Mouse (Mus musculus): ENCODE measurements around the gene Kcna10.

Gene Kcna10

DNA sequence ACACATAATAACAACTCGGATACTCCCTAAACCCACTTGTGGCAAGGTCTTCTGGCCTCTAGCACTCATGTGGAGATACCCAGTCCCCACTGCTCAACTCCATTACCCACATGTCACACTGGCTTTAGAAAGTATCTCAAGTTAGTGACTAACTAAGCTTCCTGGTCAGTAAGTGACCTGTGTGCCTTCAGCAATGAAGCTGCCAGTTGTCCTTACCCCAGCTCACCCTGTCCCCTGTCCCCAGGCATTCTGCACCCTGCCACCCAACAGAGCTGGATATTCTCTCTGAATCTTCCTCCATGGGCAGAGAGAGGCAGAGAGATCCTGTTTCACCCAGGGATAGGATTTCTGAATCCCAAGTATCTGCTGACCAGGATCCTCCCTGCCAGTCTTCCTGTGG, at the start of gene Kcna10:
TSS of gene Kcna10 (plus strand) at position 301 of the 400 bp plus-strand sequence.
- DNase-seq (ENCODE audit: low spot score in 2 of 2), result no peak

- no peak for DNase-seq (ENCODE audit: low spot score in 2 of 2)
Measured at GRCm38 (mm10) chr3:107134457-107134856, 48.4 kb upstream of the Kcna10 start.

DNA sequence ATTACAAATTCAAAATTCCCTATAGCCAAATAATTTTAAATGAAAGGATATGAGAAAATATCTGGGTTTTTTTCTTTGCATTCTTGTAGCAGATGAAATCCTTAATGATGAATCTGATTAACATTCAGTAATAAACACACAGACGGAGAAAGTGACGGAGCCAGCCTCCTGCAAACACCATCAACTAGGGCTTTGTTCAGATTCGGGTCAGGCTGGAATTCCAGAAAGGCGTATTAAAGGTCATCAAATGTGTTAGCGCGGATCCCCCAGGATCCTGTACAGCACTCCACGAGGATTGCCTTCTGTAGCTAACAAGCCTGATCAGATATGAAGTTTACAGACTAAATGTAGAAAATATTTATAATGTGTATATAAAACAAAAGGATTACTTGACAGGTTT, 35.7 kb upstream of the Kcna10 start:
- no peak for DNase-seq (ENCODE audit: low spot score in 2 of 2)

DNA sequence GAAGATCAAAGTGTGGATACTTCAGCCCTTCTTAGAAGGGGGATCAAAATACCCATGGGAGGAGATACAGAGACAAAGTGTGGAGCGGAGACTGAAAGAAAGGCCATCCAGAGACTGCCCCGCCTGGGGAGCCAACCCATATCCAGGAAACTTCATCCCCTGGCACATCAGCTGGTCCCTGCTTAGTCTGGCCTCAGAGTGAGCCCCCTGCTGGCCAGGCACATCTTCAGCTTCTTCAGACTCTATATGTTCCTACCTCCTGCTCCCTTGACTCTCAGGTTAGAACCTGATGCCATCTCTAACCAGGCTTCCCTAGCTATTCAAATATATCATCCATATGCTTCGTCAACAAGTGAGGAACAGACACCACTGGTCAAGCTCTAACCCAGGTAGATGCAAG, 33.9 kb upstream of the Kcna10 start:
- DNase-seq (ENCODE audit: low spot score in 2 of 2), result peak; percentile 30 to 50

- DNase-seq (ENCODE audit: low spot score in 2 of 2), result no peak
Measured at GRCm38 (mm10) chr3:107150469-107150868, 32.4 kb upstream of the Kcna10 start.

DNA sequence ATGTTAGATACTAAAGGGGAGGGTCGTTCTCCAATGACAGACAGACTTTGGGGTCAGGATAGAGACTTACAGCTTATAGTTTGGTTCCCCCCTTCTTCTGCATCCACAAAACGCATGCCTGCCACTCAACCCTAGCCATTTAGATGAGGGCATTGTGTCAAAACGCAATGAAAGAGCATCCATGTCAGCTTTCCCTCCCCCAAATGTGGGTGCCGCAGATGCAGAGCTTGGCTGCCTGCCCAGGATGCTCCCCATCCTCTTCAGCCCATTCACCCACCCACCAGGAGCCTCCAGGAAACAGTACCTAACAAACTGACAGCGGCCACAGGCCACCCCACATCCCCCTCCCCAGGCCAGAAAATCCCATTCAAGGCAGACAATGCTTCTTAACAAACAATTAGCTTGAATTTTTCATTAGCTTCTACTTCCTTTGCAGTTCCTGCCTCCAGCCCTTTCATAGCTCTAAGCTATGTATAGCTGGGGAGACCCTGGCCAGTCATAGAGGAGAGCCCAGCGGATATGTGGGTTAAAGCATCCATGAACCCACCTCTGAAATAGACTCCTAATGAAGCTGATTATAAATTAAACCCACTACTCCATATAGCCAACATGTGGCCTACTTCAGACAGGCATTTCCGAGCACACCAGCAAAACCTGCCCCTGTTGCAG, 31.9 kb upstream of the Kcna10 start:
- DNase-seq (ENCODE audit: low spot score in 2 of 2), result peak in 1 of 2 experiments; percentile 27

DNA sequence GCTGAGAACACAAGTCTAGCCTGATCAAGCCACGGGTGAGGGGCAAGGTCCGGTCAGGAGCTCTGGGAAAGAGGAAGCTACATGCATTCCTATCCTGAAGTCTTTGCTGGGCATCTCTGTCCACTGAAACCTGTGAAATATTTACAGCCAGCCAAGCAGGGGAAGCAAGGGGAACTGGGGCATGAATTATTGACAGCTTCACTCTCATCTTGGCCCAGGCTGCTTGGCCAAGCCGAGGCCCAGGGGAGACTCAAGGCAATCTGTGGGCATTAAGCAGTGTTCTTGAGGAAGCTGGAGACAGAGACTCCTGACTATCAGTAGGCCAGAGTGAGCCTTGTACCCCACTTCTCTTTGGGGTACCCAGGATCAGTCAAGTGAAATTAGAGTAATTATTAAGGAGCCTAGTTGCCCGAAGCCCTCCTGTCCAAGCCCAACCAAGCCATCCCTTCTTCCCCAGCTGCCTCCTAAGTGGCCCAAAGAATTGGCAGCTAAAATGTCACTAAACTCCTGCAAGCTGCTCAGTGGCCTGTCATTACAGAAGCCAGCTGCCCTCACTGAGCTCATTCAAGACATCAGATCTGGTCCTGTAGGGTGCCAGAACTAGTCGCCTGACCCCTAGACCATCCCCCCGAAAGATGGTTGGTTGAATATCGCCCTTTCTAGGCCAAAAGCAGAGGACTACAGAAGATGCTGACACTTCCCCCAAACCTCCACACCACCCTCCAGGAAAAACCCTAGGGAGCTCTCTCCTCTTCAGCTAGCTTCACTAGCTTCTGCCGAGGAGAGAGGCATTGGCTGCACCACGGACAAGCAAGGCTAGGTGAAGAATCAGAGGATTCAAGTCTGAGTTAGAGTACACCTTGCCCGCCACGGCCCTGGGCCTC, 28.8 kb upstream of the Kcna10 start:
- DNase-seq (ENCODE audit: low spot score in 2 of 2), result no peak

DNA sequence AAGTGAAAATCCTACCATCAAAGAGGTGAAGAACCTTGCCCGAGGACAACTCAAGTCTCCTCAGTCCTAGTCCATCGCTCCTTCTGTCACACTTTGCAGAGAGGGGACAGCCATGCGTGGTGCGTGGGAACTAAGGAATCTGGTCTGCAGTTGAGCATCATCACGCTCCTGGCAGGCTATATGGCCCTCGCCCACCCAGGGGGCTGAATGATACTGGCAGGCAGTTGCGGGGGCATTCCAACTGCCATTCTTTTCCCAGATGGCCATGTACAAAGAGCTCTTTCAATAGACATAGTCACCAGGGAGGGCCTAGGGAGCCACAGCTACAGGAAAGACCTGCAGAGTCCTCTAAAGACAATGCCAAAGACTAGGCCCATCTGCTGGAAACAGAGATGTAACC, 24.0 kb upstream of the Kcna10 start:
- DNase-seq (ENCODE audit: low spot score in 2 of 2), result no peak

DNA sequence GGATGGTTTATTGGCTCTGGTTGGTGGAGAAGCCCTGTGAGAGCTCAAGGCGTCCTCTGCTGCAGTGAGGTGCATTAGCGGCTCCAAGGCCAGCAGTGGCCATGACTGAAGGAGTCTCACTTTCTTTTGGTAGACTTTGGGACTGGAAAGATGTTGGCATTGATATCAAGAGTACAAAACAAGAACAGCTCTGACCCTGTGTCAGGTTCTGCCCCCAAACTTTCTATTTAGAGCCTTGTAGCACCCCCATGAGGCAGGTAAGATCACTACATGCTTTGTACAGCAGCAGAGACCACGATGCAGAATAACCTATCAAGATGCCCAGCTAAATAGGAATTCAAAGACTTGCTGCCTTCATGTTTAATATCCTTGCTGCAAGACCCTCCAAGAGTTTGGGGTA, 23.4 kb upstream of the Kcna10 start:
- peak; percentile 32 to 38 for DNase-seq (ENCODE audit: low spot score in 2 of 2)

DNA sequence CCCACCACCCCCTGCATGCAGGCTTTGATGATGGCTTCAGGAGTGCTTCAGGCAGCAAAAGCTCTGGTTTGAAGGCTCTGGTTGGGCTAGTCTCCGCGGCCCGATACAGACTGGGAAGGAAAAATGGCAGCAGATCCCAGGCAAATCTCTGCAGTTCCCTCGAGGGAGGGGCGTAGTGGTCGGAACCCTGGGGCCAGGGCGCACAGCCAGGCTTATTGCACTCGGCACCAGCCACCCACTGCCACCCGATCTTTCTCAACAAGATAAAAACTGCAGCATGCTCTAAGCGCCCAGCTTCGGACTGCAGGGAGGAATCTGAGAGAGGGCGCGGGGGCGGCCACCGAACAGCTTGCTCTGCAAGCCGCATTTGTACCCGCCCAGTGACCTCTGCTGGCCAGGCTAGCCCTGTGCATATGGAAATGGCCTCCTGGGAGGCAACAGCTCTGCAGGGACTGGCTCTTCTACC, 23.0 kb upstream of the Kcna10 start:
- peak; percentile 40 for DNase-seq (ENCODE audit: low spot score in 2 of 2)

DNA sequence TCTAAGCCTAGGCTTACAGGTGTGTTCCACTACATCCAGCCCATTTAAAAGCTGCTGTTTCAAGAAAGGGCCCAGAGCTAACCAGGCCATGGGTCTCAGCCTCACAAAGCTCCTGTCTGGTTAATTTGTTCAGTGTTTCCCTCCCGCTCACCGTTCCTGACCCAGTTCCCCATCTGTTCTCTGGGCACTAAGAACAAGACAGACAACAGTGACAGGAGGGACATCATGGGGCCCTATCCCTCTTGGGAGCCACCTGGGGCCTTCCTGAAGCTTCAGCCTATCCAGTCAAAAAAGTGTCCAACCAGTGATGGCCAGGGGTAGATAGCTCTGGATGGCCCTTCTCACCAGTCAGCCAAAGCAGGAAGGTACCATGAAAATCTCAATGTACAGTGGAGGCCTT, 20.1 kb upstream of the Kcna10 start:
- DNase-seq (ENCODE audit: low spot score in 2 of 2), result no peak

DNA sequence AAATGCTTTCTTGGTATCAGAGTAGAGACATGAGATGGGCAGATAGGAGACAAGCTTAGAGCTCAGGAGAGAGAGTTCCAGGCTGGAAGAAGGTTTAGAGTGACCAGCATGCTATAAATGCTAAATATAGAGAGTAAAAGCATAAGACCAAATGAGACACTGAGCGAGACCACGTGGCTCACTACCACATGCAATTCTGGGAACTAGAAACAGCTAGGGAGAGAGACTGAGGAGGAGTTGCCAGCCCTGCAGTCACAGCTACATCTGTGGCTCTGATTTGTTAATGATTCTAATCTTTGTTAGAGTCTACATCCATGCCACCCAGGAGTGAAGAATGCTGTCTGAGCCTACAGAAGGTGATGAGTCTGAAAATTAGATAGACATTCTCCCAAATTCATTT, 13.3 kb upstream of the Kcna10 start:
- peak; percentile 42 to 48 for DNase-seq (ENCODE audit: low spot score in 2 of 2)

- no peak for DNase-seq (ENCODE audit: low spot score in 2 of 2)
Measured at GRCm38 (mm10) chr3:107171964-107172363, 10.9 kb upstream of the Kcna10 start.

DNA sequence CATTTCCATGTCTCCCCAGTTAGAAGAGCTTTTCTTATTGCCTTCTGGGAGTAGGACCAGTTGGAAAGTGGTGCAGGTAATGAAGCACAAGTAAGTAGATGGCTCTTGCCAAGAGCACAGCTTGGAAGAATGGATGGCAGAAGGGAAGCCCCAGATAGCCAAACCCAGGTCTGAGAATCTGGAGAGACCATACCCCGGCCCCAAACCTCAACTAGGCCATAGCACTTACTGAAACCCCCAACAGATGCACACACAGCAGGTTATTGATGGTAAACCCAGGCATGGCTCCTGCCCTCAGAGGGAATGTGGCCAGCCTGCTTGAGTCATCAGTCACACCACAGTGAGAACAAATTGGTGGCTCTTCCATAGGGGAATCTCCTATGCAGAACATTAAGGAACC, 10.3 kb upstream of the Kcna10 start:
- no peak for DNase-seq (ENCODE audit: low spot score in 2 of 2)

DNA sequence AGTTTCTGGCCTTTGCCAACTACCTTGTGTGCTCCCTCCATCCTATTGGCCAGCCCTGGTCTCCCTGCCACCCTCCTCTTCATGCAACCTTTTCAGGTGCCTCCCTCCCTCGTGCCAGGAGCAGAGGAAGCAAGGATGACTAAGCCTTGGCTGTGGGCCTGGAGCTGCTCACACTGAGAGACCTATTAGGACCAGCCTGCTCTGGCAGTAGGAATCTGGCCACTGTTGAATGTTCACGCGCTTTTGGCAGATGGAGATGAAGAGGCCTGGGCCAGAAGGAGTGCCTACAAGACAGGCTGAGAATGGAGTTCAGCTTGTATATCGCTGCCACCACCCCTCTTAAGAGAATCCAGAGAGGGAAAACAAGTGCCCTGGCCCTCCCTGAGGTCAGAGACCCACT, 7.4 kb upstream of the Kcna10 start:
- no peak for DNase-seq (ENCODE audit: low spot score in 2 of 2)

GRCm38 (mm10) chr3:107176501-107176900, 6.4 kb upstream of the Kcna10 start:
- no peak for DNase-seq (ENCODE audit: low spot score in 2 of 2)

- no peak for DNase-seq (ENCODE audit: low spot score in 2 of 2)
Measured at GRCm38 (mm10) chr3:107180860-107181259, 2.0 kb upstream of the Kcna10 start.

DNA sequence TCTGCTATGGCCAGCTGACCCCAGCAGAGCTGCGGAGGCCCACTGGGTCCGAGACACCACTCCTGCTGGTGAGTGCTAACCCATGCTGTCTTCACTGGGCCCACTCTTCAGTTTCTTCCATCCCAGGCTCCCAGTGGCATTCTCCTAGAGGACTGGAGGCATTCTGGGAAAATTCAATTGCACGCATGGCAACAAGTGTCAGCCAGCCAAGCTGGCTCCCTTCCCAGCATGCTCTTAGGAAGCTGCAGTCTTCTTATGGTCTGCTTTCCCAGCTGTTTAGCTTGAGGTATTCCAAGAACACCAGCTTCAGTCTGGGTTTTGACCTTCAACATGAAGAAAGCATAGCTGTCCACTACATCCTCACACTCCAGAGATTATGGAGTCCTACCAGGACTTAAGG, 322 bp downstream of the Kcna10 start:
- no peak for DNase-seq (ENCODE audit: low spot score in 2 of 2)

DNA sequence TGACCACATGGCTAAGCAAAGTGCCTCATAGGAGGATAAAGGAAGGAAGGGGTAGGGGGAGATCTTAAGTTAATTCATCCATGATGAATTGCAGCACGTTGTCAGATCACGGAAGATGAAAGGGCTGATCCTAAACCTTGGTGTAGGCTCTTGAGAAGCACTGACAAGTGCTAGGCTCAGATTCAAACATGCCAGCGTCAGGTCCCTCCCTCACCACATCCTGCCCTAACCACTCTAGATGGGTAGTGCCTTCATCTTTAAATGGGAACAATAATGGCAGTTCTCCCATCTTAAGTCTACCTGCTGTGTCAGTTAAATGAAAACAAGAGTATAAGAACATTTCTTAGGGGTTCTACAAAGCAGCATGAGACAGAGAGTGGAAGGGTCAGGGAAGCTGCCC, 2.7 kb downstream of the Kcna10 start:
- DNase-seq (ENCODE audit: low spot score in 2 of 2), result no peak

DNA sequence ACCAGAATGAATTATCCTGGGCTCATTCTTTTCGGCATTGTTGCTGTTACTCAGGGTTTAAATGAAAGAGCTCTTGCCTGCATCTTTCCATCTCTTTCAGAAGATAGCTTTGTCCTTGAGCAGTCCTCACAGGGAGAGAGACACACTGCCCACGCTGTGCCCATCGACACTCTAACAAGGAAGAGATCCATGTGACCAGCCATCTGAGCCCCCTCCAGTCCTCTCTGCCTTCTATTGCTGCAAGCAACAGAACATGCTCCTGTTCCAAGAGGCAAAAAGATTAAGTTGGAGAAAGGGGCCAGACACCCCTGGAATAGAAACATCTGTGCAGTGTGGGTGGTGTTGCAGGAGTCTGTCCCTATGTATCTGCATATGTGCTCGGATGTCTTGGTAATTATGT, 4.2 kb downstream of the Kcna10 start:
- DNase-seq (ENCODE audit: low spot score in 2 of 2), result no peak

- peak; percentile 79 to 84 for DNase-seq (ENCODE audit: low spot score in 2 of 2)
Measured at GRCm38 (mm10) chr3:107188226-107188899, 5.5 kb downstream of the Kcna10 start.

Measured in right cerebral cortex, adult 2 months (tissue).